Mouse (Mus musculus): ENCODE data around the gene Gm6803.
"Not testable (repeated sequence)": the region's sequence is repeated elsewhere in the genome, so short reads cannot be mapped to it uniquely, and the experiment has no call there.

Gene Gm6803

GRCm38 (mm10) chr12:88018671-88019070 is at the start of gene Gm6803:
Gm6803 (minus strand) TSS chr12:88018771.
- not testable (repeated sequence) for TF ChIP-seq GATA4 (IDR thresholded peaks at IDR 0.05; ENCODE audit: insufficient replicate concordance, low read length)

GRCm38 (mm10) chr12:88026704-88027103 is 8.1 kb upstream of the Gm6803 start, which contains the start of gene Gm2056:
Gm2056 (plus strand) TSS chr12:88027004.
- not testable (repeated sequence) for TF ChIP-seq GATA4 (IDR thresholded peaks at IDR 0.05; ENCODE audit: insufficient replicate concordance, low read length)

GRCm38 (mm10) chr12:88011548-88011947 is 7.0 kb downstream of the Gm6803 start, which contains the start of gene Gm2075:
Gm2075 (plus strand) TSS chr12:88011848.
- not testable (repeated sequence) for TF ChIP-seq GATA4 (IDR thresholded peaks at IDR 0.05; ENCODE audit: insufficient replicate concordance, low read length)

All from liver, adult (tissue).